ENCODE assay signal across 9 mouse cellular contexts in the genomic region with DNA sequence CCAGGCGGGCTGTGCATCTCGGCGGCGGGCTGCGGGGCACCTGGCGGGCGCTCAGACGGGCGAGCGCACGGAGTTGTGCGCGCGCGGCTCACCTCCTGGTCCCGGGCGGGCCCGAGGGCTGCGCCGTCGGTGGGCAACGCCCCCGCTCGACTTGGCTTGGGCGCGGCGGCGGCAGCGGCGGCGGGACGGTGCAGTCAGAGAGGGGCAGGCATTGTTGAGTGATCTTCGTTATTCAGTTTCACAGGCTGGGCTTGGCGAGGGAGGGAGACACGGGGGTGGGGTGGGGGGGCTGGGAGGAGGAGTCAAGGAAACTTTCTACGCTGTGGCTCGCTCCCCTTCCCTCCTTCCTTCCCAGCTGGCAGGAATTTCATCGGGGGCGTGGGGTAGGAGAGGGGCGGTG. TPM values are rescaled to one million over a fixed set of nuclear protein-coding genes. Genes with fewer than 3 reads are reported as not detected.
A peak's percentile ranks its signal among the peaks of the same experiment; 100 is the strongest.
DNase-seq lines count a peak whose midpoint lies in the region; ATAC-seq and TF ChIP-seq lines count a peak whose summit lies in the region.
"Had no signal": no experiment of that assay in that cellular context is flagged by ENCODE, and none has a peak within 500 bp of the region (broad histone marks: within the 10 kb centered on the region; RNA-seq: fewer than 3 reads in every experiment).

A gene (minus strand): TSS at position 153 of the 400 bp plus-strand sequence.

- peak; percentile 67 for DNase-seq in embryo, embryonic 11 days
- no peak for DNase-seq in embryo, embryonic 10.5 days (ENCODE audit: low spot score)
- peak; percentile 42 for DNase-seq in NIH3T3 (ENCODE audit: low read depth)
- DNase-seq in heart, postnatal 0 days (ENCODE audit: low spot score), result peak; percentile 10
- no peak for DNase-seq in liver, embryonic 13.5 days
- no peak for DNase-seq in right cerebral cortex, postnatal 25 days
- DNase-seq in cerebellum, adult 9-11 months, result no peak

- peak within 1 kb of the TSS; percentile 48 for H3K4me3 ChIP-seq in heart, postnatal 0 days (ENCODE audit: low read depth, low read length)
- peak within 1 kb of the TSS; percentile 35 for H3K4me3 ChIP-seq in liver, embryonic 13.5 days (replicated peaks)
- peak within 1 kb of the TSS; percentile 46 for H3K4me3 ChIP-seq in stomach, embryonic 15.5 days (replicated peaks)

- no peaks in the 10 kb centered on the region for H3K36me3 ChIP-seq in heart, postnatal 0 days (replicated peaks; ENCODE audit: control insufficient read depth, insufficient read depth, low read length)
- H3K36me3 ChIP-seq in liver, embryonic 13.5 days, result no peaks in the 10 kb centered on the region
- H3K36me3 ChIP-seq in stomach, embryonic 15.5 days, result no peaks in the 10 kb centered on the region

- no peak for ATAC-seq in heart, postnatal 0 days (ENCODE audit: insufficient read depth, low read depth)
- ATAC-seq in liver, embryonic 13.5 days (ENCODE audit: low read depth), result no peak
- ATAC-seq in stomach, embryonic 15.5 days (ENCODE audit: insufficient read depth, low FRiP score, low read depth), result peak; percentile 25; the same call in 1 of the 2 replicates

- no peak within 1 kb of the TSS for H3K27ac ChIP-seq in heart, postnatal 0 days (ENCODE audit: low read depth)
- H3K27ac ChIP-seq in liver, embryonic 13.5 days, result no peak within 1 kb of the TSS
- no peak within 1 kb of the TSS for H3K27ac ChIP-seq in stomach, embryonic 15.5 days

- H3K9me3 ChIP-seq in heart, postnatal 0 days (replicated peaks; ENCODE audit: control insufficient read depth, low read length), result no peaks in the 10 kb centered on the region
- no peaks in the 10 kb centered on the region for H3K9me3 ChIP-seq in liver, embryonic 13.5 days (replicated peaks)
- H3K9me3 ChIP-seq in stomach, embryonic 15.5 days, result no peaks in the 10 kb centered on the region

- peaks cover 43% of the 10 kb centered on the region for H3K27me3 ChIP-seq in heart, postnatal 0 days (ENCODE audit: control insufficient read depth, insufficient read depth, low read length)
- H3K27me3 ChIP-seq in liver, embryonic 13.5 days, result peaks cover 77% of the 10 kb centered on the region
- H3K27me3 ChIP-seq in stomach, embryonic 15.5 days (replicated peaks), result peaks cover 32% of the 10 kb centered on the region

- peak within 1 kb of the TSS; percentile 71 for H3K4me2 ChIP-seq in heart, postnatal 0 days (ENCODE audit: low read depth, low read length)
- peak within 1 kb of the TSS; percentile 48 for H3K4me2 ChIP-seq in liver, embryonic 13.5 days
- H3K4me2 ChIP-seq in stomach, embryonic 15.5 days, result peak within 1 kb of the TSS; percentile 92

- TF ChIP-seq EP300 in heart, postnatal 0 days (IDR thresholded peaks at IDR 0.05; ENCODE audit: low read depth), result no peak

- H3K4me1 ChIP-seq in heart, postnatal 0 days (ENCODE audit: control insufficient read depth, insufficient read depth), result no peaks in the 10 kb centered on the region; the same call in 1 of the 2 replicates
- peaks cover 8% of the 10 kb centered on the region; the same call in 1 of the 2 replicates for H3K4me1 ChIP-seq in liver, embryonic 13.5 days (replicated peaks)
- H3K4me1 ChIP-seq in stomach, embryonic 15.5 days, result peaks cover 14% of the 10 kb centered on the region

- H3K9ac ChIP-seq in heart, postnatal 0 days (replicated peaks; ENCODE audit: low read depth, low read length), result peak within 1 kb of the TSS; percentile 42; the same call in 1 of the 2 replicates
- no peak within 1 kb of the TSS for H3K9ac ChIP-seq in liver, embryonic 13.5 days
- H3K9ac ChIP-seq in stomach, embryonic 15.5 days, result no peak within 1 kb of the TSS

- no peak for TF ChIP-seq CTCF in heart, postnatal 0 days (IDR thresholded peaks at IDR 0.05; ENCODE audit: low read depth)

- under 1% methylated on average over 25 of the region's 40 CpGs for WGBS in heart, postnatal 0 days
- 0% methylated on average over 39 of the region's 40 CpGs for WGBS in liver, embryonic 13.5 days (ENCODE audit: insufficient replicate concordance)
- under 1% methylated on average over 38 of the region's 40 CpGs for WGBS in stomach, embryonic 15.5 days

RNA-seq across cellular contexts. Expression of the gene that starts here (rescaled TPM):
- 8.6 and 17.3 TPM in 2 replicates for total RNA-seq in heart, postnatal 0 days (2014; rRNA removed; ENCODE audit: low replicate concordance)
- polyA plus RNA-seq in heart, postnatal 0 days (2015; fragmentation: Nextera tagmentation; extraction: Ambion mirVana), result 3.8 and 4.5 TPM in 2 replicates
- polyA plus RNA-seq in liver, embryonic 13.5 days (2015; fragmentation: Nextera tagmentation; extraction: Ambion mirVana), result 0.05 and 0.15 TPM in 2 replicates
- polyA plus RNA-seq in stomach, embryonic 15.5 days (2015; fragmentation: Nextera tagmentation; extraction: Ambion mirVana), result 1.6 and 1.8 TPM in 2 replicates
- polyA plus RNA-seq: liver, adult 2 months had no signal

Comparison
In these comparisons a context has a peak if more than half of its experiments do, and no peak if none do; other contexts are left out.
1. DNase-seq: peak in embryo, embryonic 11 days (single experiment), NIH3T3 (single experiment) and heart, postnatal 0 days (single experiment); none in embryo, embryonic 10.5 days (single experiment), liver, embryonic 13.5 days (single experiment), right cerebral cortex, postnatal 25 days (single experiment) and cerebellum, adult 9-11 months (single experiment).
2. Peak in every context shown above with its lines, with median percentiles within 50 percentile points of each other: H3K4me2 ChIP-seq and H3K4me3 ChIP-seq.